Mouse (Mus musculus) left cerebral cortex, postnatal 14 days (tissue): Measurements from ENCODE around the gene Wdfy3. TPM values are rescaled to one million over a fixed set of nuclear protein-coding genes. Genes with fewer than 3 reads are reported as not detected.

Source experiments
- DNase-seq, 2 experiments: peaks; one replicate each; pipeline ENCODE4 v3.0.0; 2021 to 2022; ENCODE audit warnings: low spot score in 2 of 2, mixed read lengths in 1 of 2
- intact Hi-C: fragments of 180-260 bp; cut with DNase I; formaldehyde crosslinking; loops from one replicate; pipeline ENCODE4 v1.15.1; 2025
- total RNA-seq, 2 experiments: library from RNA; stranded (reverse); gene quantifications; 2 replicates each; pipeline ENCODE4 v1.2.3; 2021

The Wdfy3 gene
- total RNA-seq, 2 experiments from 2014 or later: 109 to 112 TPM

GRCm38 (mm10) chr5:101825111-101825911 is 244.4 kb downstream of the Wdfy3 start:
- DNase-seq: peak; percentile 26 to 35

DNA sequence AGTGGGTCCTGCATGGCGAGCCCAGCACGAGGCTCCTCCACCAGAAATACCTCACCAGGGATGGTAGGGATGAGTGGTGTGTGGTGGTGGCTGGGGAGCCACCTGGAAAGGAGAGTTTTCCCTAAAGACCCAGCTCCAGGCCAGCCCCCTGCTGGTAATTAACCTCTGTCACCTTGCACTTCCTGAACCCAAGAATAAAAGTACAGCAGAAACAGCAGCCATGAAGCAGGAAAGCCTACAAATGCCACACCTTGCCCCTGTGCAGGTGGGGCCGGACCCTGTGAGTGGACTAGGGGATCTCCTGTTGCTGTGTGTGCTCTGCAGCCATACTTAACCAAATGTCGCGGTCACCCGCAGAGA is 247.4 kb downstream of the Wdfy3 start:
- intact Hi-C loops: no loop called here
- DNase-seq: no peak

More at GRCm38 (mm10) chr5:101825111-101825911, 244.4 kb downstream of the Wdfy3 start:
- intact Hi-C loops: no loop called here

DNA sequence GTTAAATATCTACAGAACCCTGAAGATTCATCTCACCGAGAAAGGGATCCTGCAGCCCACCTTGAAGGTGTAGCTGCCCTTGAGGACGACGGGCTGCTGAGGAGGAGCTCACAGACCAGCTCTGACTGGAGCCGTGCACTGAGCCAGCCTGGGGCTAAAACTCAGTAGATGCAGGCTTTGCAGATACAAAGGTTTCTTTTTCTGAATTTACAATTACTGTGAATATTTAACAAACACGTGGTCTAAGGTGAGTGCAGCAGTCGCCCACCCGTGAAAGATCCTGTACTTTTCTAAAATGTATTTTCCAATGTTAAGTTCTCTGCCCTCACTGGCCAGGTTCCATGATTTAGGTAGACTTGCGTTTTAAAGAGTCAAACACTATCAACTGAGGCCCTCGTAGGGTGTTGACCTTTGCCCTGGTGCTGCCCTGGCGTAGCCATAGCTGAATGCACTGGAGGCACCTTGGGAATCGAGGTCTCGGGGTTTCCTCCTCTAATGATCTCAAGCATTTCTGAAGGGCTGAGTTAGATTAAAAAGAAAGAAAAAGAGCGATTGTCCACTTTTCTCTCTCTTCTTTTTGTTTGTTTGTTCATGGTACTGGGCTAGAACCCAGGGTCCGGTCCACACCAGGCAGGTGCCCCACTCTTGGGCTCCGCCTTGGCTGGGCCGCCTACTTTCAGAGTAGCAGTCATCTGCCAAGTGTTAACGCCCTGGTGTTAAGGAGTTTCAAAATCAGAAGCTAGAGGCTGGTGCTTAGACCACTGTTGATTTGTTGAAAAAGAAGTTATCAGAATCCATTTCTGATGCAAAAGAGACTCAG is 248.0 kb downstream of the Wdfy3 start:
- no peak for DNase-seq
- intact Hi-C loops: no loop called here

GRCm38 (mm10) chr5:101821052-101821451 is 248.7 kb downstream of the Wdfy3 start:
- intact Hi-C loops: no loop called here
- no peak for DNase-seq

GRCm38 (mm10) chr5:101819844-101820243 is 249.9 kb downstream of the Wdfy3 start:
- intact Hi-C loops: no loop called here
- no peak for DNase-seq

DNA sequence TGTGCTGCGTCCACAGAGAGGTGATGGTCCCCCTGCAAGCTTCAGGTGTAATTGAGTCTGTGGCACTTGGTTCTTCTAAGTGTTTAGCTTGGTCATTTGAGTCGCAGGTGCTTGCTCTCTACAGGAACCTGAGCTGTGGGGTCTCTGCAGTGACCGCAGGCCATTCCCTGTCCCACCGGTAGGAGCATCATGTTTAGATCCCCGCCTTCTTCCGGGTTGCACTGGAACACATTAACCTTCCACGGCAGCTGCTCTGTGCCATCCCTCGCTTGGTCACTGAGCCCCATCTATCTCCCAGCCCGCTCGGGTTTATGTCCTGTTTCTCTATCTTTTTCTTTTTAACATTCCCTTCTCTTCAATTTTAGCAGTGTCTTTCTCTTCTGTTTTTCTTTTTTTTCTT is 250.5 kb downstream of the Wdfy3 start:
- no peak for DNase-seq
- intact Hi-C loops: no loop called here

DNA sequence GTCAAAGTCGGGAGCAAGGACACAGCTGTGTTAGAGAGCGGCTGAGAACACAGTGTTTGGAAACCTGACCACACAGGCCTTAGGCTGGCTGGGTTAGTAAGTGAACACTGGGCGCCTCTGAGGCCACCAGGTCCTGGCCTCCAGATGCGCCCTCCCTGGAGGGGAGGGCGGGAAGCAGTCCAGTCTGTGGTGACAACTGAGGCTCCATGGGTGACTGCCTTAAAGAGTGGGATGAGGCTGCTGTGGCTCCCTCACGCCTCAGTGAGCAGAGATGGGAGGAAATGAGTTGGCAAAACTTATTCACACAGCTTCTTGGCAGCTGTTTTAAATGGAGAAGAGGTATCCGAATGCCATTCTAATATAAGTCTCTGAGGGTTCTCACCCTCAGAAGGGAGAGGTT is 252.9 kb downstream of the Wdfy3 start:
- intact Hi-C loops: no loop called here

DNA sequence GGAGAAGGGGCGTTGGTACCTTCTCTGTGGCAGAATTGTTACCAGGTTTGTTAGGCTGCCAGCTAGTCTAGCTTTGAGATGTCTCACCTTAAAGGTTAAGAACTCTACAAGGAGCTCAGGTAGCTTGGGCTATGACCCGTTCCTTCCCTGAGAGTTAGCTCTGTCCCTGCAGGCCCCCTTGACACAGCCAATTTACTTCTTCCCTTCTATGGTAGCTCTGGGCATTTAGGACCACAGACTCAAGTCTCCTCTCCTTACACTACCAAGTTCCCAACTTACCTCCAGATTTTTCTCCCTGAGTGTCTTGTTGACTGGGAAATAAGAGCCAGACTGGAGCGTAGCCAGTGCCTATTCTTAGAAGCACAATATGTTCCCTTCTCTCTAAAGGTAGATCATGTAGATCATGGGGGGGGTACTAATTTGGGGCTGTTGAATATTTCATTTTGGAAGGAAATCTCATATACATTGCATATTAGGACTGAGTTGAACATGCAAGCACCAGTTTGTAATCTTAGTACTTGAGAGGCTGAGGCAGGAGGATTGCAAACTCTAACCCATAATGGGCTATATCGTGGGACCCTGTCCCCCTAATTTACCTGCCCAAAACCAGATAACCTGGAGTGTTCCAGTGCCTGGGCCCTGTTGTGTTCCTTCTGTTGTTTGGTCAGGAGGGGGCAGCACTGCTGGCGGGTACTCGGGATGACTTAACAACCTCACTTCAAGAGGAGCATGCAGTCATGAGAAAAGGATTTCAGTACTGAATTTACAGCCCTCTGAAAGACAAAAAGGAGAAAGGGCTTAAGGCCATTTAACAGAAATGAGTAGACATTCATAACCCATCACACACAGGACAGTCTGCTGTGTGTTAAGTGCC is 258.2 kb downstream of the Wdfy3 start:
- DNase-seq: peak; percentile 34 to 59
- intact Hi-C loops: no loop called here

More for the DNA sequence above, 252.9 kb downstream of the Wdfy3 start:
- DNase-seq: no peak

- intact Hi-C loops: no loop called here
- no peak for DNase-seq
These were observed 267.2 kb downstream of the Wdfy3 start for GRCm38 (mm10) chr5:101802358-101803022.

DNA sequence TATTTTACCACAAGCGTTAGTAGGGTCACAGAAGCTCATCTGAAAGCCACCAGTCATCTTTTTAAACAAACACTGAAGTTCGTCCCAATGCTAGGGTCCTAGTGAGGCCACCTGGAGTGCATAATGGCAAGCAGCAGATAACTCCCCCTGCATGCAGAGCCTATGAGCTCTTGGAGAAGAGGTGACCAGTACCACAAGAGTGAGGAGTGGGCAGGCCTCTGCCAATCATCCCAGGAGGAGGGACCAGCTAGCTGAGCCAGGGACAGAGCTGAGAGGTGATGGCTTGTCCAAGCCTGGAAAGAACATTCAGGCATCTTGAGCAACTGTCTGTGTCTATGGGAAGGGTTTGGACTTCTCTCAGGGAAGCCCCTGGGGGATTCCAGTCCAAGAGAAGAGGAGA is 267.8 kb downstream of the Wdfy3 start:
- no peak for DNase-seq
- intact Hi-C loops: no loop called here

- intact Hi-C loops: no loop called here
- DNase-seq: no peak
These were observed 277.1 kb downstream of the Wdfy3 start for GRCm38 (mm10) chr5:101792665-101793064.

- DNase-seq: no peak
- intact Hi-C loops: no loop called here
These were observed 279.2 kb downstream of the Wdfy3 start for GRCm38 (mm10) chr5:101790560-101790959.

DNA sequence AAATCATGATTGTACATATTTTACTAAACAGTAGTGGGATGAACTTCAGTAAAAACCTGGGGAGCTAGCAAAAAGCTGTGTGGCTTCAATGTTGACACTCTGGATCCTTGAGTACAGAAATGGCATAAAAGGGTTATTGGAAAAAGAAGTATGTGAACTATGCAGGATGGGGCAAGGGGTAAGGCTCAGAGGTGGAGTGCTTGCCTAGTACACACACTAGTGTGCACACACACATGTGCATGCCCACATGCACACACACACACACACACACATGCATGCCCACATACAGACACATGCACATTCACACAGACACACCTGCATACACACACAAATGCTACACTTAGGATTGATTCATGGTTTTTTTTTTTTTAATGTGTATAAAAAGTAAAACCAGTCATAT is 280.0 kb downstream of the Wdfy3 start:
- intact Hi-C loops: no loop called here
- DNase-seq: no peak

GRCm38 (mm10) chr5:101785921-101786614 is 283.7 kb downstream of the Wdfy3 start:
- DNase-seq: no peak
- intact Hi-C loops: no loop called here

GRCm38 (mm10) chr5:101784787-101785186 is 284.9 kb downstream of the Wdfy3 start:
- no peak for DNase-seq
- intact Hi-C loops: no loop called here

GRCm38 (mm10) chr5:101784328-101784727 is 285.4 kb downstream of the Wdfy3 start:
- intact Hi-C loops: no loop called here
- DNase-seq: no peak
